Mouse (Mus musculus): ENCODE data around the gene Cyp2f2. TPM values are rescaled to one million over a fixed set of nuclear protein-coding genes. Genes with fewer than 3 reads are reported as not detected.

The Cyp2f2 gene
- total and polyA plus RNA-seq, 2 experiments from 2014 or later, result 0.39 to 0.55 TPM

DNA sequence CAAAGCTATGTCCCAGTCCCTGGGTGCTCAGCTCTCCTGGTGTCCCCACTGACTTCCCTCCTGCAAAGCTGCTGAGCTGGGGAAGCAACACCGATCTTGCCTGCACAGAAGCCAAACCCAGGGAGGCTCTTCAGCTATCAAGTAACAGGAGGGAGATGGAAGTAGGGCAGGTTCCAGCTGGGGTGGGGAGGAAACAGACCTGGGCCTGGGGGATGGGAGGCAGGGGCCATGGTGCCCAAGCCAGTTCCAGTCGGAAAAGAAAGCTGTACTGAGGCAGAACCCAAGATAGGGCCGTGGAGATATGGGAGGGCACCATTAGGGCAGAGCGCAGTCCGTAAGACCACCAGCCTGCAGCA is 43.7 kb downstream of the Cyp2f2 start:
- Histone ChIP-seq H3K4me3 (ENCODE audit: low read depth, low read length) (peak overlapping the region; percentile 12; the same call in 1 of the 2 replicates), H3K27me3 (ENCODE audit: insufficient read depth, low read length) (no peaks in the 10 kb centered on the region), H3K27ac (ENCODE audit: low read depth, low read length) (no peak overlapping the region), H3K9ac (replicated peaks; ENCODE audit: low read length, poor library complexity, severe bottlenecking) (peak overlapping the region; percentile 29; the same call in 1 of the 2 replicates), H3K36me3 (ENCODE audit: insufficient read depth, low read length) (peaks cover 14% of the 10 kb centered on the region), H3K4me1 (ENCODE audit: insufficient read depth, low read length) (peaks cover 29% of the 10 kb centered on the region), H3K9me3 (ENCODE audit: low read length) (no peaks in the 10 kb centered on the region), H3K4me2 (ENCODE audit: low read depth, low read length, poor library complexity, severe bottlenecking) (peak overlapping the region; percentile 69)
- TF ChIP-seq CTCF (IDR thresholded peaks at IDR 0.05), result no peak
- ATAC-seq (ENCODE audit: low FRiP score), result no peak
- 84% methylated on average over 5 of the region's 5 CpGs for WGBS
- DNase-seq (ENCODE audit: low spot score), result no peak

DNA sequence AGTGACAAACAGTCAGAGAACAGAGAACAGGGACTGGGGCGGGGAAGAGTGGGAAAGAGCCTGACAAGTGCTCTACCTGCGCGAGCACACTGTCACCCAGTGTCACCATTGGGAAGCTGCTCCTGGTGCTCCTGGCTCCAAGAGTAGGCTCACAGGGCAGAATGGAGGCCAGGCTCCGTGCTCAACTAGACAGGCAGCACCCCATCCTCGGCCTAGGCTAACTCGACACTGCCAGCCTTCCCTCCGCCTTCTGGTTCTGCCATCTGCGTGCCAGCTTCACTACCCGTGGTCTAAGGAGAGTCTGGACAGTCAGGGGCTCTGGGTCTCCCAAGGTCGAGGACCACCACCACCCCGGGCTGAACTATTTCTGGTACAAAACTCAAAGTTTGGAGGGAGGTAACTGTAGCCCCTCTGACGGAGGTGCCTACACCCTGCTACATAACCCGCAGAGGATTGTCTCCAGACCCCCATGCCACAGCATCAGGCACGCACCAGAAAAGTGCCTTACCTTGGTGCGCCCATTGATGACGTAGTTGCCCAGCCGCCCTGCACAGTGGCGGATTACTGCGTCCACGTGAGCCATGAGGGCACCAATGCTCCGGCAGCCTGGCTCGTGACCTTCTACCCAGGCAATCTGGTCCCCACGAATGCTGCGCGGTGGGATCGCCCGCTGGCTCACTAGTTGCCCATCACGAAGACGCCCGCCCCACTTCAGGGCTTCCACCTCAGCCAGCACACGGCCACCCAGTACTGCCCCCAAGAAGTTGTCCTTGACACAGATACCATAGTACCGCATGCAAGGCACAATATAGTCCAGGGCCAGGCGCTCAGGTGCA is 44.6 kb downstream of the Cyp2f2 start:
- Histone ChIP-seq H3K27ac (ENCODE audit: low read depth, low read length) (no peak overlapping the region), H3K9ac (replicated peaks; ENCODE audit: low read length, poor library complexity, severe bottlenecking) (peak overlapping the region; percentile 29; the same call in 1 of the 2 replicates), H3K4me1 (ENCODE audit: insufficient read depth, low read length) (peaks cover 29% of the 10 kb centered on the region), H3K4me2 (ENCODE audit: low read depth, low read length, poor library complexity, severe bottlenecking) (peak overlapping the region; percentile 69), H3K36me3 (ENCODE audit: insufficient read depth, low read length) (peaks cover 8% of the 10 kb centered on the region), H3K4me3 (ENCODE audit: low read depth, low read length) (peak overlapping the region; percentile 12), H3K9me3 (ENCODE audit: low read length) (no peaks in the 10 kb centered on the region), H3K27me3 (ENCODE audit: insufficient read depth, low read length) (no peaks in the 10 kb centered on the region)
- DNase-seq (ENCODE audit: low spot score) (no peak), ATAC-seq (ENCODE audit: low FRiP score) (no peak)
- TF ChIP-seq CTCF (IDR thresholded peaks at IDR 0.05), result no peak
- WGBS, result 80% methylated on average over 33 of the region's 33 CpGs

DNA sequence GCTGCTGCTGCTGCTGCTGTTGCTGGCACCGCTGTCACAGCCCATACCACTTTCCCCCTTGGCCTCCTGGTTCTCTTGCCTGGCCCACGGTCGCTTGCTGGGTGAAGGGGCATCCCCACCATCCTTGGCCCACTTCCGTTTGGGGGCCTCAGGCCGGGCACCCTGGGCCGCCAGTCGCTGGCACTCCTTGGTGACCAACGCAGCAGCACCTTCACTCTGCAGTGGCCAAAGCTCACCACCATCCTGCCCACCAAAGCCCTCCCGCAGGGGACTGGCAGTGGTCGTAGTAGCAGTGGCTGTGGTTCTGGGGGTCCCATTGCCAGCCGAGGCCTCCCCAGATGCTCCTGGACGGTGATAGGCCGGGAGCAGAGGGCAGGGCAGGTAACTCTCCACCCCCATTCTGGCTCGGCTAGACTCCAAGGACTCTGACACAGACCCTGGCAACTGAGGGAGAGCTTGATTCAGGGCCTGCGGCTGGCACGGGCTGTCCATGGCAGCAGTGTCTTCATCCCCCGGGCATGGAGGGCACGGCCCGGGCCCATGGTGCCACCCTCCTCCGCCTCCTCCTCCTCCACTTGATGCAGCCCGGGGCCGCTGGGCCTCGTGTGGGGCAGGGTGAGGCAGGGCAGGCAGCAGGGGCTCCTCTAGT is 45.4 kb downstream of the Cyp2f2 start:
- Histone ChIP-seq H3K27me3 (ENCODE audit: insufficient read depth, low read length) (no peaks in the 10 kb centered on the region), H3K4me2 (ENCODE audit: low read depth, low read length, poor library complexity, severe bottlenecking) (peak overlapping the region; percentile 69), H3K36me3 (ENCODE audit: insufficient read depth, low read length) (peaks cover 8% of the 10 kb centered on the region), H3K27ac (ENCODE audit: low read depth, low read length) (no peak overlapping the region), H3K4me1 (ENCODE audit: insufficient read depth, low read length) (peaks cover 27% of the 10 kb centered on the region), H3K9ac (replicated peaks; ENCODE audit: low read length, poor library complexity, severe bottlenecking) (peak overlapping the region; percentile 94), H3K4me3 (ENCODE audit: low read depth, low read length) (peak overlapping the region; percentile 82), H3K9me3 (ENCODE audit: low read length) (no peaks in the 10 kb centered on the region)
- WGBS, result 73% methylated on average over 23 of the region's 23 CpGs
- DNase-seq (ENCODE audit: low spot score) (no peak), ATAC-seq (ENCODE audit: low FRiP score) (0 out of 2 replicates have a peak, but pooled peaks have one; percentile 3)
- no peak for TF ChIP-seq CTCF (IDR thresholded peaks at IDR 0.05)

DNA sequence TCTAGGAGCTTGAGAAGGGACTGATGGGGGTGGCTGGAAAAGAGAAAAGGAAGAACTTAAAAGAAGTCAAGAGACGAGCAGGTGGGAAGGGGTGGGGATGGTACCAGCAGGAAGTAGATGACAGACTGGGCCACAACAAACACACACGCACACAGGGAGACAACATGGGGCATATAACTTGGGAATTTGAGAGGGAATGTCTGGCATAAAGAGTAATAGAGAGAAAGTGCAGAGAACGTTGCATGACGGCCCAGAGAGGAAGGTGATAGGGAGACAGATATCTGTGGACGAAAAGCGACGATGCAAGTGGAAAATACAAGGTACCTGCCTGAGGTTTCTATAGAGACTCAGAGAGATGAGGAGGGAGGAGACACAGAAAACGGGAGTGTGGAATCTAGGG is 46.0 kb downstream of the Cyp2f2 start:
- Histone ChIP-seq H3K27ac (ENCODE audit: low read depth, low read length) (peak overlapping the region; percentile 96), H3K4me1 (ENCODE audit: insufficient read depth, low read length) (peaks cover 25% of the 10 kb centered on the region), H3K9me3 (ENCODE audit: low read length) (no peaks in the 10 kb centered on the region), H3K4me2 (ENCODE audit: low read depth, low read length, poor library complexity, severe bottlenecking) (peak overlapping the region; percentile 69), H3K9ac (replicated peaks; ENCODE audit: low read length, poor library complexity, severe bottlenecking) (peak overlapping the region; percentile 94), H3K4me3 (ENCODE audit: low read depth, low read length) (peak overlapping the region; percentile 82), H3K27me3 (ENCODE audit: insufficient read depth, low read length) (no peaks in the 10 kb centered on the region), H3K36me3 (ENCODE audit: insufficient read depth, low read length) (peaks cover 8% of the 10 kb centered on the region)
- ATAC-seq (ENCODE audit: low FRiP score) (no peak), DNase-seq (ENCODE audit: low spot score) (no peak)
- 2% methylated on average over 8 of the region's 8 CpGs for WGBS
- TF ChIP-seq CTCF (IDR thresholded peaks at IDR 0.05), result no peak

DNA sequence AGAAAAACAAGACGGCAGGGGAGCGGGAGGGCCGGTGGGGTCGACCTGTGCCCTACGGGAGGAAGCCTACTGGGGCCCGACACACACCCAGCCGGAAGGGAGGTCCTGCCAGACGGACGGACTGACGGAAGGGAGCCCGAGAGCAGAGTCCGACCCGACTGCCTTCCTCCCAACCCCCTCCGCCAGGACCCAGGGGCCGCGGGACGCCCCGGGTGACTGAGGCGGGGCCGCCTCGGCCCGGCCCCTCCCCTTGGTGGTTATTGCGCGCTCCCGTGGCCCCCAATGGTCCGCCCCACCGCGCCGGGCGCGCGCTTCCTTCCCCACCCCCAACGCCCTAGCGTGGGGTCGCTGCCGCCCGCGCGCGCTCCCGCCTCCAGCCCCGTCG is 46.5 kb downstream of the Cyp2f2 start:
- under 1% methylated on average over 20 of the region's 43 CpGs for whole genome bisulfite sequencing
- peak overlapping the region; percentile 94 for H3K9ac ChIP-seq (replicated peaks; ENCODE audit: low read length, poor library complexity, severe bottlenecking)
- no peaks in the 10 kb centered on the region for H3K9me3 ChIP-seq (ENCODE audit: low read length)
- H3K36me3 ChIP-seq (ENCODE audit: insufficient read depth, low read length), result peaks cover 13% of the 10 kb centered on the region
- H3K27me3 ChIP-seq (ENCODE audit: insufficient read depth, low read length), result no peaks in the 10 kb centered on the region
- peak; percentile 78 for DNase-seq (ENCODE audit: low spot score)
- ATAC-seq (ENCODE audit: low FRiP score), result peak; percentile 67
- peak overlapping the region; percentile 69 for H3K4me2 ChIP-seq (ENCODE audit: low read depth, low read length, poor library complexity, severe bottlenecking)
- peak overlapping the region; percentile 82 for H3K4me3 ChIP-seq (ENCODE audit: low read depth, low read length)
- H3K4me1 ChIP-seq (ENCODE audit: insufficient read depth, low read length), result peaks cover 25% of the 10 kb centered on the region
- peak overlapping the region; percentile 96 for H3K27ac ChIP-seq (ENCODE audit: low read depth, low read length)
- no peak for TF ChIP-seq CTCF (IDR thresholded peaks at IDR 0.05)

Measured in midbrain, postnatal 0 days (tissue).